Mouse (Mus musculus): ENCODE results near the gene Ecm1.

Ecm1 gene

GRCm38 (mm10) chr3:95739353-95740104 lies at the start of gene Ecm1:
Ecm1 (minus strand) TSS chr3:95739569.
- DNase-seq (ENCODE audit: extremely low spot score): no peak

DNA sequence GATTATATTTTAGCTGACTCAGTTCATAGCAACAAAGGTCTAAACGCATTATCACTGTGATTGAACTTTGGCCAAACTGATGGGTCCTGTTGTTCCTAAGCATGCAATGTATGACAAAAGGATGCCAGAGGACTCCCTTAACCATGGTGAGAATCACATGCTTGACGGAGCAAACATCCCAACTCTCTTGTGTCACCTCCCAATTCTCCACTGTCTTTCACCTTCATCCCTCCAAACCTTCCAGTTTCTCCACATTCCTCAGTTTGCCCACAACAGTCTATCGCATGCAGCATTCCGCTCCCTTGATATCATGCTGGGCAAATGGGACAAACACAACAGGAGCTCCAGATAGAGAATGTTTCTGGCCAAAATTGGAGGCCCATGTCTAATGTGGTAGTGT lies 46.1 kb upstream of the Ecm1 start:
- no peak for DNase-seq (ENCODE audit: extremely low spot score)

GRCm38 (mm10) chr3:95771985-95772384 lies 32.6 kb upstream of the Ecm1 start:
- no peak for DNase-seq (ENCODE audit: extremely low spot score)

DNA sequence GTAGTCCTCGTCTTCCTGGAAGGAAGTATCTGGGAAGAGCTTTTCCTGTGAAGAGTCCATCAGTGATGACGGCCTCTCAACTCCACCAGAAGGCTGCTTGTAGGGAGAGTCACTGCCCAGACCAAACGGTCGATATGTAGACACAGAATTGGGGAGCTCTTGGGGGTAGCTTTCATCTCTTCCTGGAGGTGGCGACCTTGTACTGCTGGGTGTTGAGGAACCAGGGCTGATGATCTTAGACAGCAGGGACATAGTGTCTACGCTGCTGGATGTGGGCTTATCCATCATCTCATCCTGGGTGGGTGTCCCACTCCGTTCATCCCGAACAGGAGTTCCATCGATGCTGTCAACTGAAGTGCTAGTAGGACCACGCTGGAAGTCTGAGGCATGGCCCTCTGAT lies 26.2 kb upstream of the Ecm1 start:
- no peak for DNase-seq (ENCODE audit: extremely low spot score)

GRCm38 (mm10) chr3:95763811-95764210 lies 24.4 kb upstream of the Ecm1 start:
- no peak for DNase-seq (ENCODE audit: extremely low spot score)

GRCm38 (mm10) chr3:95762961-95763360 lies 23.6 kb upstream of the Ecm1 start:
- DNase-seq (ENCODE audit: extremely low spot score): no peak

DNA sequence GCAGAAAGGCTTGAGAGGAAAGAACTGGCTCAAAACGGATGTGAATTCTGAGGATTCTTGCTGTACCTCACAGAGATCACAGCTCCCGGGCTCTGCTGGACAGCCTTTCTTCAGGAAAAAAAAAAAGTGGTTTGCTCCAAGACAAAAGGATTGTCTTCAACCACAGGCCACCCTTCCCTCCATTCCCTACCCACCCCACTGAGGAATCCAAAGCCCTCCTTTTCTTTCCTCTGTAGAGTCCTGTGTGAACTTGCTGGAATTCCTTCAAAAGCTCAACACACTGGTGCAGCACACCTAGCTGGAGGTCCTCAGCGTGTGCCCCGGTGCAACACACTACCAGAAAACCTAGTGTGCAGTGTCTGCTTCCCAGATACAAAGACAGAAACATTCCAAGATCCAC lies 22.4 kb upstream of the Ecm1 start:
- DNase-seq (ENCODE audit: extremely low spot score): no peak

DNA sequence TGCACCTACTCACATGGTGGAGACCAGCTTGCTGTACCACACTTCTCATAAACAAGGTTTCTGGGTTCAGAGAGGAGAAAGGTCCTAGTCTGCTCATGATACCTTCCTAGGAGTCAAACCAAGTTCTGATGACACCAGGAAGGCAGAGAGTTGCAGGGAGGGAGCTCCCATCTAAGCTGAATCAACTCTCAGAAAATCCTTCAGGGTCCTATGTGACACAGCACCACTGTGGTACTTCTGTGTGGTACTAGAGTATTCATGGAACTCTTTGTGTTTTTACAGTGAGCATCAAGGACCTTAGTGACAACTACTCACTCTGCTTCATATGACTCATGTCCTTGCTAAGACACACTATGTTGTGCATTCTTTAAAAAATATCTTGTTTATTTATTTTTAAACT lies 21.3 kb upstream of the Ecm1 start:
- DNase-seq (ENCODE audit: extremely low spot score): no peak

DNA sequence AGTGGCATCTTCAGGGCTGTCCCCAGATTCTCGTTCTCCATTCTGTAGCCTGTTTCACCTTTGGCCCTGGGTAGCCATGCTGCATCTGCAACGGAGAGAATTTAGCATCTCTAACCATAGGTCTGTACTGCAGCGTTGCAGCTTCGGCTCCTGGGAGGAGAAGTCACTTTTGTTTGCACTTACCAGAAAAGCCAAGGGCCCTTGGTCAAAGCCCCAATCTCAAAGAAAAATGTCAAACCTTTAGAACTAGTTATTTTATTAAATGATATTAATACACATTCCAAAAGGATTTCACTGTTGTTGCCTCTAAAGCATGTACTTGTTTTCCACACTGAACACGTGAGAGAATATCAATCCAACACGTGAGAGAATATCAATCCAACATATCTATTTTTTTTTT lies 20.7 kb upstream of the Ecm1 start, which contains the start of gene Tars2:
Tars2 (minus strand) TSS at position 101 of the 400 bp plus-strand sequence.
- DNase-seq (ENCODE audit: extremely low spot score): no peak

- no peak for DNase-seq (ENCODE audit: extremely low spot score)
Observed at GRCm38 (mm10) chr3:95758467-95759218, 19.3 kb upstream of the Ecm1 start.

DNA sequence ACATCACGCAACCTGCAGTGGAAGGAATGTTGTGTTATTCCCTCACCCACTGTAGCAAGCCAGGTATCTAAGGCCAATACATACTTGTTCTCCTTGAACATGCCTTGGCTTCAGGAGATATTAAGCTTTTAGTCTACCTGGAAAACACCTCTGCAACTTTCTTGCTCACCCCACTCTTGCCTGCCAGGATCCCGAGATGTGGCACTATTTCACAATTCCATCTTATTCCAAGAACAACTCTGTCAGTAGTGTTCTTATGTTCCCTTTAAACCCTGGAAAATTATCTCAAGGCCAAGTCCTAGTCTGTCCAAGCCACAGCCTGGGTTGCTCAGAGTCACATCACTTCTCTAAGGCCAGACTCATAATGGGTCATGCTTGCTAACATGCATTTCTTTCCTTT lies 17.4 kb upstream of the Ecm1 start:
- no peak for DNase-seq (ENCODE audit: extremely low spot score)

DNA sequence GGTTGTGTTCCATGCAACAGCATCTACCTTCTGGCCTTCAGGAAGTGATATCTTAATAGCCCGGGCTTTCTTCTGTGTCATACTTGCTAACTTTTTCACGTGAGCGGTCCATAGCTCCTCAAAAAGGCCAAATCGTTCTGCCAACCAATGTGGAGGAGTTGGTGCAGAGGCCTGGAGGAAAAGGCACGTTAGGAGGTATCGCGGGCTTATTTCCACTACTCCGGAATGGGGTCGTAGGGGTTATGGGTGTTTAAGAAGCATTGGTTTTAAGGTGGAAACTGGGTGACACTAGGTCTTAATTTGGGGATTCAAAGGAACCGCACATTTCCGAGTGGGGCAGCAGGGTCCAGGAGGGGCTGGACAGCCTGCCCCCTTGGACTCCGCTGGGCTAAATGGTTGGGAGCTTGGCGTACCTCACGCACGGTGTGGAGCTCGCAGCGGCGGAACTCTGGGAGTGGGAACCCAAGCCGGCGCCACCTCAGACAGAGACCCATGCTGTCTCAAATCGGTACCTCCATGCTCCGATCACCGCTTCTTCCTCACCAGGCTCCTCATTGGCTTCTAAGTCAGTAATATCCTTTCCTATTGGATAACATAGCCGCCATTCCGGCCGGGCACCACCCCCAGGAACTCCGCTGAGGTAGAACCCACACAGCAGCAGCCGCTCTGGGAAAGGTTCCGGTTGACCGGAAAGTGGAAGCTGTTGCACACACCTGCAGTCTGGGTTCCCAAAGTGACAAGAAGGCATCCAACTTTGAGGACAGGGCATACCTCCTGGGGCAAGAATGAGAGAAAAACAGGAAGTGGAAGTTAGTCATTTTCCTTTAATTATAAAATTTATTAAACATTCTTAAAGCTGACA lies 15.2 kb upstream of the Ecm1 start:
- DNase-seq (ENCODE audit: extremely low spot score): peak; percentile 93

DNA sequence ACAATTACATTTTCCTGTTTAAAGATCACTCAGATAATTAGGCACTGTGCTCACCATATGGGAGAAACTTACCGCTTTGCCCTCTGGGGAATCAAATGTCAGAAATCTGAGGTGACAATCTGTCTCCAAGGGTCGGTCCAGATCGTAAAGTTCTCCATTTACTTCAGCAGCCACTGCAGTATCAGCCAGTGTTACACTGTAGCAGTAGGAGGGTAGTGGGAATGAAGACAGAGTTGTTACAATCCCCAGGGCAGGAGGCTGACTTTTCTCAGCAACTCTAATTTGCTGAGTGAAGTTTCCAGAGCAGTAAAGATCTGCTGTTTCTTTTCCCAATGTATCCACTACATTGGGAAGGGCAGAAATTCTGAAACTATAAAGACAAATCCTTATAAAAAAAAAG lies 13.6 kb upstream of the Ecm1 start:
- no peak for DNase-seq (ENCODE audit: extremely low spot score)

DNA sequence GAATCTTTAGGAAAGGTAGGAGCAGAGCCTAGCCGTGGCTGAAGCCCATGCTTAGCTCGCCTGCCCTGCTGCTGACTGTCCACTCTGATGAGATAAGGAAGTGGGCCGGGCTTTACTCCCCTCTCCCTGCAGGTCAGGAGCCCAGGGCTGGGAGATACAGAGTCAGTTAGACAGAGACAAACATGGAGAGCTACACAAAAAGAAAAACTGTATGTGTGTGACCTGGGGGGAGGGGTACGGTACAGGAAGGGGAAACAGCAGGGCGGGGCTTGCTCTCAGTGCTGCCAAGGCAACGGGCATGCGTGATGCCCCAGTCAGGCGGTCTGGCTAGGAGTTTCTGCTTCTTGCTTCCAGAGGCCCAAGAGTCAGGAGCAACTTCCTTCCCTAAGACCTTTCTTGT lies 1.0 kb upstream of the Ecm1 start:
- DNase-seq (ENCODE audit: extremely low spot score): no peak

- no peak for DNase-seq (ENCODE audit: extremely low spot score)
Observed at GRCm38 (mm10) chr3:95735071-95735670, 4.2 kb downstream of the Ecm1 start.

DNA sequence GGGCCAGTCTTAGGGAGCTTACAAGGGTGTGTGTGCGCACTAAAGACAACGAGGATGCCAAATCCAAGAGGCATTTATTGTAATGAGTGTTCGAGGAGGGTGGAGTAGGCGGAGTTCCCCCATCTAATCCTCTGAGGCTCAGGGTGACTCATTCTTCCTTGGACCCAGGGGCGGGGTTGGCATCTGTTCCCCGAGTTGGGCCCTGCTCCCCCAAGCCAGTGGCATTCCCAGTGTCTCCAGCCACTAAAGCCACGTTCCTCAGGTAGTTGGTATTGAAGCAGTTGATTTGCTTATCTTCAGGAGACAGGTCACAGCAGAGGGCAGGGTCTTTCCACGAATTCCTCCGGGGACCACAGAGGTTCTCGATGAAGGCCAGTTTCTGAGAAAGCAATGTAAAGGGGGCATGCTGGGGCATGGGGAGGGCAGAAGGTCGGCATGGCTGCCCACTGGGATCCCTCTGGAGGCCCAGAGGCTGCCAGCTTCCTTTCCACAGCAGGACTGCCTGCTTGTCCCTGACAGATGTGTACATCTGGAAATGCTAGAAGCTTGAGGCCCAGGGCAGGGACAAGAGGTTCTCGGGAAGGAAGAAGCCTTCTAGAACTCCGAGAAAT lies 5.2 kb downstream of the Ecm1 start:
- no peak for DNase-seq (ENCODE audit: extremely low spot score)

- no peak for DNase-seq (ENCODE audit: extremely low spot score)
Observed at GRCm38 (mm10) chr3:95732744-95733521, 6.4 kb downstream of the Ecm1 start.

DNA sequence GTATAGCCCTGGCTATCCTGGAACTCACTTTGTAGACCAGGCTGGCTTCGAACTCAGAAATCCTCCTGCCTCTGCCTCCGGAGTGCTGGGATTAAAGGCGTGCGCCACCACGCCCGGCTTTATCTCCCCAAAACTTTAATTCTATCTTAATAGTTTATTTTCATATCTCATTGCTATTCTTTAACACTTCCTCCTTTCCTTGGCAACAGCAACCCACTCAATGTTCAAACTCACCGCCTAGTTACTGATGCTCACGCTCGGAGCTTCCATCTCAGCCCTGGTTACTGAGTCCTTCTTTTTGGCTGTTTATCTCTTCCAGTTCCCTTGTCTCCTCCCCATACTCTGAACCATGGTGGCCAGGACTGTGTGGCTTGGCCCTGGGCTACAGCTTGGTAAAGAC lies 7.1 kb downstream of the Ecm1 start:
- no peak for DNase-seq (ENCODE audit: extremely low spot score)

DNA sequence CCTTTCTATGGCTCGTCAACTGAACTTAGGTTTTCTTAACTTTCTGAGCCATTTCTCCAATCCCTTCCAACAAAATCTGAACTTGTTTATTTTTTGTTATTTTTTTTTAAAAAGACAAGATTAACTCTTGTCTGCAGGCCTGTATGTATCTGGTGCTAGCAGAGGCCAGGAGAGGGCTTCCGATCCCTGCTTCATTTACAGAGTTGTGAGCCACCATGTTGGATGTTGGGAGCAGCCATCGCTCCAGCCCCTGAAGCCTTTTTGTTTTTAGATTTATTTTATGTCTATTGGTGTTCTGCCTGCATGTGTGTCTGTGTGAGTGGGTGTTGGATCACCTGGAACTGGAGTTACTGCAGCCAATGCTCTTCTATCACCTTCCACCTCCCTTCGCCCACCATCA lies 7.6 kb downstream of the Ecm1 start:
- DNase-seq (ENCODE audit: extremely low spot score): no peak

GRCm38 (mm10) chr3:95730431-95730830 lies 8.9 kb downstream of the Ecm1 start:
- DNase-seq (ENCODE audit: extremely low spot score): peak; percentile 37

DNA sequence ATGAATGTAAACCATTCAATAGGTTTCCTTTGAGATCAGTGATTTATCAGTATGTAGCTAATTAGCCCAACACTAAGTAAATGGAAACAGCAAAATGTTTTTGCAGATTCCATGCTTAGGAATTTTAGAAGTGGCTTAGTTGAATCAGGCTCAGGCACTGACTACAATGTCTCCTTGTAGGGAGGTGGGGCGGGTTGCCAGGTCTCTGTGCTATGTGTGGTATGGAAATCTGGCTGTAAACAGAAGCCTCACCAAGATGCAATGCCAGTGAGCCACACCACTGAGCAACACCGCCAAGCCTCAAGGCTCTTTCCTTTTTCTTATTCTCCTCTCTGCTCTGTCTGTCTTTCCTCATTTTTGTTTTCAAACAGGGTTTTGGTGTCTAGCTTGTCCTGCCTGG lies 10.5 kb downstream of the Ecm1 start:
- no peak for DNase-seq (ENCODE audit: extremely low spot score)

Measured in embryo, embryonic 9.5 days (tissue).